Mouse (Mus musculus): ENCODE data around the gene Galntl5. TPM values are rescaled to one million over a fixed set of nuclear protein-coding genes. Genes with fewer than 3 reads are reported as not detected.
"Not testable (repeated sequence)": the region's sequence is repeated elsewhere in the genome, so short reads cannot be mapped to it uniquely, and the experiment has no call there.

Gene Galntl5
- polyA plus RNA-seq, 1 experiment from 2014 or later: not detected

DNA sequence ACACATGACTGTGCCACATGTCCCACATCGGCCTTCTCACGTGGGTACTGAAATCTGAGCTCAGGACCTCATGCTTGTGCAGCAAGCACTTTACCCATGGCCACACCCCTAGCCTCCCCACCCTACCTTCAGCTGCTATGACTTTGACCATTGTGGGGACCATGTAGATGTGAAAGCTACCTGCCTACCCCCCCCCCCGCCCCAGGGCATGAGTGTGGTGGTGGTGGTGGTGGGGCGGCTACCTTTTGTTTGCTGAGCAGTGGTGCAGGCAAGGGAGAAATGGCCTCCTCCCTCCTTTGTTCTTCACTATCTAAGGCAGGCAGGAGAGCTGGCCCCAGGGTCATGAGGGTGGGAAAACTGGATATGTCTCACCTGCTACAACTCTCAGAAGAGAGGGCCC is 18.3 kb upstream of the Galntl5 start:
- Histone ChIP-seq H3K9me3 (ENCODE audit: control insufficient read depth, low read length) (no peaks in the 10 kb centered on the region), H3K27me3 (replicated peaks; ENCODE audit: control insufficient read depth, insufficient read depth, low read length) (no peaks in the 10 kb centered on the region), H3K9ac (ENCODE audit: low read depth, low read length) (no peak overlapping the region), H3K4me1 (ENCODE audit: control insufficient read depth, insufficient read depth, low read length) (no peaks in the 10 kb centered on the region), H3K27ac (replicated peaks; ENCODE audit: low read depth, low read length) (no peak overlapping the region), H3K4me2 (ENCODE audit: low read depth, low read length) (no peak overlapping the region), H3K36me3 (ENCODE audit: control insufficient read depth, insufficient read depth, low read length) (no peaks in the 10 kb centered on the region), H3K4me3 (ENCODE audit: low read depth, low read length) (no peak overlapping the region)
- no peak for DNase-seq (ENCODE audit: low spot score)
- ATAC-seq (ENCODE audit: low read depth): no peak
- WGBS: 75% methylated on average over 4 of the region's 4 CpGs

DNA sequence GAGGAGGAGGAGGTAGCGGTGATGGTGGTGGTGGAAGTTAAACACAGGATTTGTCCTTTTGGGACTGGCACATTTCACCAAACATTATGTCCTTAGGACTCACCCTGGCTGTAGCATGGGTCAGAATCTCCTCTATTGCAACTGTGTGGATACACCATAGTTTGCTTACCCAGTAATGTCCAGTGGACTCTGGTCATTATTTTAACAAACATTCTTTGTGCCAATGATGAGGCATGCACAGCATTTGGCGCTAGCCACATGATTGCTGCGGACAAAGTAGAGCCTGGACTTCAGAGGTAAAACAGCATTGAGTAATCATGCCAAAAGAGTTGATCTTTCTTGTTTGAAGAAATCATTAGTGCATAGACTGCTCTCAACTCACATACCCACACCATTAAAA is 17.3 kb upstream of the Galntl5 start:
- 83% methylated on average over 3 of the region's 3 CpGs for WGBS
- DNase-seq (ENCODE audit: low spot score) (no peak), ATAC-seq (ENCODE audit: low read depth) (no peak)
- Histone ChIP-seq H3K9me3 (ENCODE audit: control insufficient read depth, low read length) (no peaks in the 10 kb centered on the region), H3K4me3 (ENCODE audit: low read depth, low read length) (no peak overlapping the region), H3K4me2 (ENCODE audit: low read depth, low read length) (no peak overlapping the region), H3K4me1 (ENCODE audit: control insufficient read depth, insufficient read depth, low read length) (no peaks in the 10 kb centered on the region), H3K27ac (replicated peaks; ENCODE audit: low read depth, low read length) (no peak overlapping the region), H3K36me3 (ENCODE audit: control insufficient read depth, insufficient read depth, low read length) (no peaks in the 10 kb centered on the region), H3K9ac (ENCODE audit: low read depth, low read length) (no peak overlapping the region), H3K27me3 (replicated peaks; ENCODE audit: control insufficient read depth, insufficient read depth, low read length) (no peaks in the 10 kb centered on the region)

DNA sequence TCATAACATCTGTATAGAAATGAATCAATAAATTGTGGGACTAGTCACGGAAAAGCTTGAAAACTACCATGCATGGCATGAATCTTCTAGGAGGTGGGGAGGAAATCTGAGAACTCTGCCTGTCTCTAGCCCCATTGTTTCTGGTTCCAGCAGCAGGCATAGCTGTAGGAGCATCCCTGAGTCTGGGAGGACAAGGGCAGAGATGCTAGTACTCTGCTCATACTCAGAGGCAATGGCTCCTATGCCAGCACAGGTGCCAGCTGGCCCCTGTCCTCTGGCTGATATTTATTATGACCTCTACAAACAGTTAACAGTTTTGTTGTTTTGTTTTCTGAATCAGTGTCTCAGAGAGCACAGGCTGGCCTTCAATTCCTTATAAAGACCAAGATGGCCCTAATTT is 16.9 kb upstream of the Galntl5 start:
- Histone ChIP-seq H3K4me3 (ENCODE audit: low read depth, low read length) (no peak overlapping the region), H3K4me1 (ENCODE audit: control insufficient read depth, insufficient read depth, low read length) (no peaks in the 10 kb centered on the region), H3K9me3 (ENCODE audit: control insufficient read depth, low read length) (no peaks in the 10 kb centered on the region), H3K9ac (ENCODE audit: low read depth, low read length) (no peak overlapping the region), H3K4me2 (ENCODE audit: low read depth, low read length) (no peak overlapping the region), H3K27me3 (replicated peaks; ENCODE audit: control insufficient read depth, insufficient read depth, low read length) (no peaks in the 10 kb centered on the region), H3K27ac (replicated peaks; ENCODE audit: low read depth, low read length) (no peak overlapping the region), H3K36me3 (ENCODE audit: control insufficient read depth, insufficient read depth, low read length) (no peaks in the 10 kb centered on the region)
- DNase-seq (ENCODE audit: low spot score): no peak
- WGBS: 80% methylated on average over 1 of the region's 1 CpGs
- ATAC-seq (ENCODE audit: low read depth): no peak

DNA sequence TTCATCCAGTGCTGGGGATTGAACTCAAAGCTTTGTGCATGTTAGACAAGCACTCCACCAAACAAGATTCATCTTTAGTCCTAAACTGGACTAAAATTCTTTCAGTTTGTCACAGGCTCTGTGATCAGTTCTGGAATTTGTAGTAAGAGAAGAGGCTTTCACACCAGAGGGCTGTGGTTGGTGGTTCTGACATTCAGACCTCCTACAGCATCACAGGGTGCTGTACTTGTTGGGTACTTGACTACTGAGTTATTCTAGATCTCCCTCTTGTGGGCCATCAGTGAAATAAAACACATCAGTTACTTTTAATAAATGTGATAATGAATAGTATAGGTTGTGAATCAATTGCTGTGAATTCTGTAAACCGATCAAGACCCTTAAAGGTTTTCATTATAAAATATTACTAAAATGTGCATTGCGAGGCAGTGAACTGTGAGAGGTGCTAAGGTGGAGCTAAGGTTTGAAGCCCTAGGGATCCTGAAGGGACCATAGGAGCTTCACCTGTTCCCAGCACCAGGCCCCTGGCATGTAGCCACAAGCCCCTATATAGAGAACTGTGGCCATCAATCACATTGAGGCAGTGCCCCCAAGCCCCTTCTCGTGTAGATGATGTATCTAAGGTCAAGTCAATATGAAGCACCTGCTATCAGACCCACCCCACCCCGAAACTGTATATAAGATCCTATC is 16.0 kb upstream of the Galntl5 start:
- no peaks in the 10 kb centered on the region for H3K4me1 ChIP-seq (ENCODE audit: control insufficient read depth, insufficient read depth, low read length)
- DNase-seq (ENCODE audit: low spot score) (no peak), ATAC-seq (ENCODE audit: low read depth) (no peak)
- no peak overlapping the region for H3K4me2 ChIP-seq (ENCODE audit: low read depth, low read length)
- H3K4me3 ChIP-seq (ENCODE audit: low read depth, low read length): no peak overlapping the region
- no peak overlapping the region for H3K27ac ChIP-seq (replicated peaks; ENCODE audit: low read depth, low read length)
- H3K27me3 ChIP-seq (replicated peaks; ENCODE audit: control insufficient read depth, insufficient read depth, low read length): no peaks in the 10 kb centered on the region
- H3K9ac ChIP-seq (ENCODE audit: low read depth, low read length): no peak overlapping the region
- no peaks in the 10 kb centered on the region for H3K9me3 ChIP-seq (ENCODE audit: control insufficient read depth, low read length)
- WGBS: 73% methylated on average over 4 of the region's 4 CpGs
- no peaks in the 10 kb centered on the region for H3K36me3 ChIP-seq (ENCODE audit: control insufficient read depth, insufficient read depth, low read length)

DNA sequence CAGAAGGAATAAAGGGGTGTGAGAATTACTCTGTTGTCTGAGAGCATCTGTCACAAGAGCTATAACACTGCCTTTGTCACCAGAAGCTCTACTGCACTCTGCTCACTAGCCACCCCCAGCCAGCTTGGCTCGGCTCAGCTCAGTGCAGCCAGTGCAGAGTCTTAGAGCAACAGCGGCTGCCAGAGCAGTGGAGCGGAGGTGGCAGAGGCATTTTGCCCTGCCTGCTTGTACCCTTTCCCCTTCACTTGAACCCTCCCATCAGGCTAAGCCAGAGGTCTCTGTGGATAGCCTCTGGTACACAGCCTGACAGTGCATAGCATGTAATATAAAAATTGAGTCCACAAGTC is 15.5 kb upstream of the Galntl5 start:
- H3K27me3 ChIP-seq (replicated peaks; ENCODE audit: control insufficient read depth, insufficient read depth, low read length): no peaks in the 10 kb centered on the region
- ATAC-seq (ENCODE audit: low read depth) (no peak), DNase-seq (ENCODE audit: low spot score) (no peak)
- WGBS: 81% methylated on average over 3 of the region's 3 CpGs
- H3K9me3 ChIP-seq (ENCODE audit: control insufficient read depth, low read length): no peaks in the 10 kb centered on the region
- H3K36me3 ChIP-seq (ENCODE audit: control insufficient read depth, insufficient read depth, low read length): no peaks in the 10 kb centered on the region
- H3K4me3 ChIP-seq (ENCODE audit: low read depth, low read length): no peak overlapping the region
- H3K4me1 ChIP-seq (ENCODE audit: control insufficient read depth, insufficient read depth, low read length): no peaks in the 10 kb centered on the region
- H3K4me2 ChIP-seq (ENCODE audit: low read depth, low read length): no peak overlapping the region
- no peak overlapping the region for H3K27ac ChIP-seq (replicated peaks; ENCODE audit: low read depth, low read length)
- no peak overlapping the region for H3K9ac ChIP-seq (ENCODE audit: low read depth, low read length)

DNA sequence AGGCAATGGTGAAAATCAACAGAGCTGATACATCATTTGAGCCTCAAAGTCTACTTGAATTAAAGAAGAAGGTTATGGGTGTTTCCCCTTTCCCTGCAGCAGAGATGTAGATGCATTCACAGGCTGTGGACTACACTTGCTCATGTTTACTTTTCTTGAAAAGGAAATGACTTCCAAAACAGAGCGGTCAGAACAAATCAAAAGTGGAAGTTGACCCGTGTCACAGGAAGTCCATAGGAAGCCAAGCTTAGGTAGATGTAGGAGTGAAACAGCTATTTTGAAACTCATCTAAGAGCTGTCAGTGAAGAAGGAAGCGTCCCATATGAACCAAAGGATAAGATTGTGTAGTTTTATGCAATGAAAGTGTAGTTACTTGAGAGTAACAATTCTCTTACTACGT is 14.6 kb upstream of the Galntl5 start:
- no peak overlapping the region for H3K4me3 ChIP-seq (ENCODE audit: low read depth, low read length)
- no peak overlapping the region for H3K4me2 ChIP-seq (ENCODE audit: low read depth, low read length)
- H3K9me3 ChIP-seq (ENCODE audit: control insufficient read depth, low read length): no peaks in the 10 kb centered on the region
- DNase-seq (ENCODE audit: low spot score): no peak
- WGBS: 73% methylated on average over 4 of the region's 4 CpGs
- ATAC-seq (ENCODE audit: low read depth): no peak
- H3K9ac ChIP-seq (ENCODE audit: low read depth, low read length): no peak overlapping the region
- no peaks in the 10 kb centered on the region for H3K27me3 ChIP-seq (replicated peaks; ENCODE audit: control insufficient read depth, insufficient read depth, low read length)
- no peaks in the 10 kb centered on the region for H3K36me3 ChIP-seq (ENCODE audit: control insufficient read depth, insufficient read depth, low read length)
- no peaks in the 10 kb centered on the region for H3K4me1 ChIP-seq (ENCODE audit: control insufficient read depth, insufficient read depth, low read length)
- H3K27ac ChIP-seq (replicated peaks; ENCODE audit: low read depth, low read length): no peak overlapping the region

DNA sequence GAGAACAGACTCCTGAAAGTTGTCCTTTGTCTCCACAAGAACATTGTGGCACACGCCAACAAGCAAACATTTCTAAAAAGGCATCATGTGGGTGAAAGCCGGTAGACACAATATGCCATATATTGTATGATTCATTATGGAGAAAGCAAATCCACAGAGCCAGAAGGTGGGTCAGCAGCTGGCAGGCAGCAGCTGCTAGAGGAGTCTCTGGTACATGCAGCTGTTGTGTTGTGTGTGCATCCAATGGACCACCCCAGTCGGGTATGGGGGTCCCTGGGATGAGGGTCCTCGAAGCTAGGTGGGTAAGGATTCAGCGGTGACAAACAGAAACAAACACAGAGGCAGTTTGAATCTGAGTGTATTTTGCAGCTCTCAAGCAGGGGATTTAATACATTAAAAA is 3.3 kb upstream of the Galntl5 start:
- WGBS: 88% methylated on average over 5 of the region's 5 CpGs
- H3K9me3 ChIP-seq (ENCODE audit: control insufficient read depth, low read length); ATAC-seq (ENCODE audit: low read depth); H3K9ac ChIP-seq (ENCODE audit: low read depth, low read length); H3K27me3 ChIP-seq (replicated peaks; ENCODE audit: control insufficient read depth, insufficient read depth, low read length); DNase-seq (ENCODE audit: low spot score); H3K27ac ChIP-seq (replicated peaks; ENCODE audit: low read depth, low read length); H3K36me3 ChIP-seq (ENCODE audit: control insufficient read depth, insufficient read depth, low read length); H3K4me2 ChIP-seq (ENCODE audit: low read depth, low read length); H3K4me1 ChIP-seq (ENCODE audit: control insufficient read depth, insufficient read depth, low read length); H3K4me3 ChIP-seq (ENCODE audit: low read depth, low read length): not testable (repeated sequence)

DNA sequence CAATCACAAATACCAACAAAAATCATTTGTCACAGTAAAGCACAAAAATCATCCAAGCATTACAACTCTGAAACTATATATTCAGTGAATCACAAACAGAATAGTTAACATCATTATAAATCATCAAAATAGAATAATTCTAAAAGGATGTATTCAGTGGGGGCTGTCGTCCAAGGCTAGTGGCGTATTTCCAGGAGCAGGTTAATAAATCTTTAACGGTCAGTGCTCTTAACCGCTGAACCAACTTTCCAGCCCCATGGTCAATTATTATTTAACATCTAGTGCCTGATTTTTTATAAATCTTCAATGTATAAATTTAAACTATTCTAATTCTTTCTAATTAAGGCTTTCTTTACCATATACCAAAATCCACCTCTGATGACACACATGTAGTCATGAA is 2.7 kb upstream of the Galntl5 start:
- not testable (repeated sequence) for ATAC-seq (ENCODE audit: low read depth); DNase-seq (ENCODE audit: low spot score)

DNA sequence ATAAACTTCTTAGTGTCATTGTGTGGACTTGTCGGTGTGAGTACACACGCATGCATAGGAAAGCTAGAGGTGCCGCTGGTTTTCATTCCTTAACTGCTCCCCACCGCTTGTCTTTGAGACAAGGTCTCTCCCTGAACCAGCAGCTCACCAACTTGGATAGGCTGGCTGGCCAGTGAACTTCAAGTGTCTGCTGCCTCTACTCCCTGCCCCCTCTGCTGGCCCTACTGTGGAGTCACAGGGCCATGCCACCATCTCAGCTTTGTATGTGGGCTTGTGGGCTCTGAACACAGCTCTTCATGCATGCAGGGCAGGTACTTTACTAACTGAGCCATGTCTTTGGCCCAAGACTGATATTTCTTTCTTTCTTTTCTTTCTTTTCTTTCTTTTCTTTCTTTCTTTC is 2.0 kb upstream of the Galntl5 start:
- H3K9ac ChIP-seq (ENCODE audit: low read depth, low read length): no peak overlapping the region
- no peak for ATAC-seq (ENCODE audit: low read depth)
- no peaks in the 10 kb centered on the region for H3K36me3 ChIP-seq (ENCODE audit: control insufficient read depth, insufficient read depth, low read length)
- DNase-seq (ENCODE audit: low spot score): no peak
- no peaks in the 10 kb centered on the region for H3K9me3 ChIP-seq (ENCODE audit: control insufficient read depth, low read length)
- no peak overlapping the region for H3K27ac ChIP-seq (replicated peaks; ENCODE audit: low read depth, low read length)
- 95% methylated on average over 4 of the region's 4 CpGs for WGBS
- no peaks in the 10 kb centered on the region for H3K27me3 ChIP-seq (replicated peaks; ENCODE audit: control insufficient read depth, insufficient read depth, low read length)
- no peaks in the 10 kb centered on the region for H3K4me1 ChIP-seq (ENCODE audit: control insufficient read depth, insufficient read depth, low read length)
- H3K4me3 ChIP-seq (ENCODE audit: low read depth, low read length): no peak overlapping the region
- no peak overlapping the region for H3K4me2 ChIP-seq (ENCODE audit: low read depth, low read length)

More for the DNA sequence above, 2.7 kb upstream of the Galntl5 start:
- not testable (repeated sequence) for H3K27me3 ChIP-seq (replicated peaks; ENCODE audit: control insufficient read depth, insufficient read depth, low read length); H3K4me3 ChIP-seq (ENCODE audit: low read depth, low read length); H3K9me3 ChIP-seq (ENCODE audit: control insufficient read depth, low read length); H3K4me1 ChIP-seq (ENCODE audit: control insufficient read depth, insufficient read depth, low read length); H3K9ac ChIP-seq (ENCODE audit: low read depth, low read length); H3K27ac ChIP-seq (replicated peaks; ENCODE audit: low read depth, low read length); H3K36me3 ChIP-seq (ENCODE audit: control insufficient read depth, insufficient read depth, low read length); H3K4me2 ChIP-seq (ENCODE audit: low read depth, low read length)
- 88% methylated on average over 4 of the region's 4 CpGs for WGBS

Measured in embryonic facial prominence, embryonic 14.5 days (tissue).